Comparison of ENCODE assay signal across 26 mouse cellular contexts in genomic region chr10:80951761-80952390, GRCm38 (mm10). TPM values are rescaled to one million over a fixed set of nuclear protein-coding genes. Genes with fewer than 3 reads are reported as not detected.
DNase-seq lines count a peak whose midpoint lies in the region; ATAC-seq and TF ChIP-seq lines count a peak whose summit lies in the region.
"Had no signal": no experiment of that assay in that cellular context is flagged by ENCODE, and none has a peak within 500 bp of the region (broad histone marks: within the 10 kb centered on the region; RNA-seq: fewer than 3 reads in every experiment).

No protein-coding gene starts in this region.

- no peaks in the 10 kb centered on the region for H3K36me3 ChIP-seq in ES-E14 (ENCODE audit: control insufficient read depth, insufficient read depth, low read length, poor library complexity, severe bottlenecking)
- no peaks in the 10 kb centered on the region for H3K36me3 ChIP-seq in forebrain, embryonic 12.5 days (replicated peaks)
- H3K36me3 ChIP-seq: embryonic facial prominence, embryonic 12.5 days; embryonic facial prominence, embryonic 15.5 days; forebrain, embryonic 15.5 days; heart, embryonic 12.5 days; heart, embryonic 15.5 days had no signal

- H3K27ac ChIP-seq in ES-E14 (ENCODE audit: insufficient read depth, low read depth, low read length, poor library complexity, severe bottlenecking), result no peak overlapping the region
- H3K27ac ChIP-seq in forebrain, embryonic 12.5 days, result no peak overlapping the region
- H3K27ac ChIP-seq: embryonic facial prominence, embryonic 12.5 days; embryonic facial prominence, embryonic 15.5 days; forebrain, embryonic 15.5 days; heart, embryonic 15.5 days; hindbrain, embryonic 14.5 days; hindbrain, postnatal 0 days had no signal

- WGBS in forebrain, embryonic 12.5 days, result 82% methylated on average over 10 of the region's 10 CpGs

- H3K9ac ChIP-seq in ES-E14 (ENCODE audit: insufficient read depth, low read depth, low read length, poor library complexity, severe bottlenecking), result no peak overlapping the region; the same call in 1 of the 2 replicates
- no peak overlapping the region for H3K9ac ChIP-seq in forebrain, embryonic 12.5 days
- H3K9ac ChIP-seq: embryonic facial prominence, embryonic 12.5 days; embryonic facial prominence, embryonic 15.5 days; forebrain, embryonic 15.5 days; heart, embryonic 12.5 days; heart, embryonic 15.5 days; hindbrain, embryonic 14.5 days had no signal

- H3K4me1 ChIP-seq in ES-E14 (ENCODE audit: control insufficient read depth in 2 of 2, insufficient read depth in 2 of 2, low read length in 2 of 2, poor library complexity in 1 of 2), result peaks cover 10 to 56% of the 10 kb centered on the region in 2 experiments
- peaks cover 20% of the 10 kb centered on the region for H3K4me1 ChIP-seq in forebrain, embryonic 12.5 days

- H3K27me3 ChIP-seq in forebrain, embryonic 12.5 days, result peaks cover 7% of the 10 kb centered on the region; the same call in 1 of the 2 replicates
- H3K27me3 ChIP-seq: embryonic facial prominence, embryonic 12.5 days; embryonic facial prominence, embryonic 15.5 days; forebrain, embryonic 15.5 days; heart, embryonic 15.5 days had no signal

- no peak for ATAC-seq in forebrain, embryonic 12.5 days (ENCODE audit: low FRiP score)
- ATAC-seq: forebrain, embryonic 15.5 days; hindbrain, postnatal 0 days; inflammation-experienced regulatory T-cells, adult 6 months; intestine, postnatal 0 days had no signal

- H3K4me2 ChIP-seq in forebrain, embryonic 12.5 days, result no peak overlapping the region
- H3K4me2 ChIP-seq: embryonic facial prominence, embryonic 12.5 days; embryonic facial prominence, embryonic 15.5 days; forebrain, embryonic 15.5 days; heart, embryonic 12.5 days; heart, embryonic 15.5 days; hindbrain, embryonic 14.5 days had no signal

- no peaks in the 10 kb centered on the region for H3K9me3 ChIP-seq in ES-E14 (ENCODE audit: control insufficient read depth, insufficient read depth, low read depth, low read length)
- H3K9me3 ChIP-seq in forebrain, embryonic 12.5 days, result no peaks in the 10 kb centered on the region
- H3K9me3 ChIP-seq: embryonic facial prominence, embryonic 12.5 days; embryonic facial prominence, embryonic 15.5 days; forebrain, embryonic 15.5 days; heart, embryonic 12.5 days; heart, embryonic 15.5 days had no signal

- H3K4me3 ChIP-seq in ES-E14 (ENCODE audit: insufficient read depth in 1 of 2, low read depth in 1 of 2, low read length in 2 of 2, poor library complexity in 1 of 2, severe bottlenecking in 1 of 2), result no peak overlapping the region
- H3K4me3 ChIP-seq in forebrain, embryonic 12.5 days (replicated peaks), result no peak overlapping the region
- H3K4me3 ChIP-seq: embryonic facial prominence, embryonic 12.5 days; embryonic facial prominence, embryonic 15.5 days; forebrain, embryonic 15.5 days; heart, embryonic 12.5 days; heart, embryonic 15.5 days had no signal

- in situ Hi-C loops in ES-E14 (cut with MboI; ENCODE audit: low sequenced_read_pairs in 2 of 2, unreplicated experiment in 2 of 2), result no loop called here

- intact Hi-C loops in heart, postnatal 36 days (cut with DNase I), result no loop called here

- DNase-seq in testis, postnatal 10 days (ENCODE audit: low spot score), result peak; percentile 61
- DNase-seq in testis, postnatal 14 days (ENCODE audit: low spot score), result no peak
- DNase-seq in ES-E14 (ENCODE audit: low read depth, low spot score), result peak; percentile 58
- peak; percentile 62 for DNase-seq in ZHBTc4 (ENCODE audit: low read depth, low spot score)
- no peak for DNase-seq in heart, postnatal 36 days
- DNase-seq: adrenal gland, adult 2 months; adrenal gland, postnatal 14 days; B cell, adult 2 months; cerebellum, adult 11 months; cerebellum, adult 2 months; cerebellum, adult 9-11 months; cerebellum, postnatal 25 days; gastrocnemius, postnatal 25 days; heart, adult 18-20 months; heart, postnatal 10 days; heart, postnatal 4 days had no signal

TF ChIP-seq in ES-E14, 5 proteins besides CTCF, POLR2A, EP300 and RAD21:
- TF ChIP-seq MAFK (IDR thresholded peaks at IDR 0.05; ENCODE audit: insufficient read depth, low read depth, low read length), result no peak
- TF ChIP-seq ZC3H11A (IDR thresholded peaks at IDR 0.05; ENCODE audit: borderline replicate concordance, low read depth, low read length), result no peak
- TF ChIP-seq CHD2 (IDR thresholded peaks at IDR 0.05; ENCODE audit: low read depth, low read length), result no peak
- no peak for TF ChIP-seq ZNF384 (IDR thresholded peaks at IDR 0.05; ENCODE audit: low read depth, low read length)
- TF ChIP-seq HCFC1 (IDR thresholded peaks at IDR 0.05; ENCODE audit: borderline replicate concordance, insufficient read depth, low read length), result no peak

RNA-seq across cellular contexts. Expression of gene Gadd45b, which starts 22.0 kb away (rescaled TPM):
- total RNA-seq in ES-E14 (2012; rRNA removed), result 26.4 and 36.0 TPM in 2 replicates
- 10 to 100 TPM; 11.0 to 18.7 TPM for total RNA-seq in heart, postnatal 36 days (2021)
- 8.2 and 9.8 TPM in 2 replicates for polyA plus RNA-seq in forebrain, embryonic 12.5 days (2016; fragmentation: Nextera tagmentation; extraction: Ambion mirVana)

RNA-seq across cellular contexts. Expression of gene Lmnb2, which starts 33.8 kb away (rescaled TPM):
- total RNA-seq in ES-E14 (2012; rRNA removed), result 66.5 and 88.2 TPM in 2 replicates
- 1 to 10 TPM; 3.6 to 4.9 TPM for total RNA-seq in heart, postnatal 36 days (2021)
- polyA plus RNA-seq in forebrain, embryonic 12.5 days (2016; fragmentation: Nextera tagmentation; extraction: Ambion mirVana), result 67.7 and 73.8 TPM in 2 replicates

RNA-seq across cellular contexts. Expression of gene Timm13, which starts 51.1 kb away (rescaled TPM):
- total RNA-seq in ES-E14 (2012; rRNA removed), result 219 and 244 TPM in 2 replicates
- total RNA-seq in heart, postnatal 36 days (2021), result 100 to 1,000 TPM; 129 to 145 TPM
- polyA plus RNA-seq in forebrain, embryonic 12.5 days (2016; fragmentation: Nextera tagmentation; extraction: Ambion mirVana), result 311 and 314 TPM in 2 replicates

Comparison
In these comparisons a context has a peak if more than half of its experiments do, and no peak if none do; other contexts are left out.
1. DNase-seq: peak in testis, postnatal 10 days (single experiment), ES-E14 (single experiment) and ZHBTc4 (single experiment); none in testis, postnatal 14 days (single experiment) and heart, postnatal 36 days (0 of 2).
2. RNA of gene Lmnb2, which starts 33.8 kb away (total RNA-seq): 66.5 to 88.2 TPM in ES-E14; 3.6 to 4.9 TPM in heart, postnatal 36 days; every median in the first group is over 10 times any median in the second.